Mouse (Mus musculus) neural tube, embryonic 11.5 days (tissue): ENCODE data around the gene Tmcc3. TPM values are rescaled to one million over a fixed set of nuclear protein-coding genes. Genes with fewer than 3 reads are reported as not detected.
A peak's percentile ranks its signal among the peaks of the same experiment; 100 is the strongest.

Source experiments
- ATAC-seq: fragments of 200-750 bp; cut with Nextera tagmentation; 2 replicates; pipeline ENCODE4 v1.8.0; 2017; ENCODE audit warnings: moderate number of reproducible peaks, mild to moderate bottlenecking, moderate TSS enrichment, moderate library complexity; ENCODE audit not compliant: insufficient read depth, low FRiP score, low TSS enrichment
- DNase-seq: peaks from one replicate; pipeline ENCODE4 v3.0.0-alpha.2; 2015; ENCODE audit warnings: low spot score
- H3K27ac ChIP-seq: fragments of 300-500 bp; sonication (generic); 2 replicates; pipeline ENCODE4 v1.5.1; 2014; ENCODE audit warnings: low read depth, mild to moderate bottlenecking, low read length
- H3K27me3 ChIP-seq: fragments of 300-500 bp; sonication (generic); 2 replicates; pipeline ENCODE4 v1.6.1; 2014; ENCODE audit warnings: mild to moderate bottlenecking, low read length, mixed read lengths; ENCODE audit not compliant: control insufficient read depth, insufficient read depth
- H3K36me3 ChIP-seq: fragments of 300-500 bp; sonication (generic); 2 replicates; pipeline ENCODE4 v1.6.1; 2014; ENCODE audit warnings: mild to moderate bottlenecking, low read length, moderate library complexity, mixed read lengths; ENCODE audit not compliant: control insufficient read depth, insufficient read depth
- H3K4me1 ChIP-seq: fragments of 300-500 bp; sonication (generic); 2 replicates; pipeline ENCODE4 v1.6.1; 2014; ENCODE audit warnings: low read length, mixed read lengths; ENCODE audit not compliant: control insufficient read depth, insufficient read depth
- H3K4me2 ChIP-seq: fragments of 300-500 bp; sonication (generic); 2 replicates; pipeline ENCODE4 v1.6.1; 2014; ENCODE audit warnings: low read depth, mild to moderate bottlenecking, moderate library complexity
- H3K4me3 ChIP-seq: fragments of 300-500 bp; sonication (generic); 2 replicates; pipeline ENCODE4 v1.5.1; 2014; ENCODE audit warnings: low read depth, low read length
- H3K9ac ChIP-seq: fragments of 300-500 bp; sonication (generic); 2 replicates; pipeline ENCODE4 v1.6.1; 2014; ENCODE audit warnings: mild to moderate bottlenecking, low read length
- H3K9me3 ChIP-seq: fragments of 300-500 bp; sonication (generic); 2 replicates; pipeline ENCODE4 v1.6.1; 2016; ENCODE audit warnings: low read length; ENCODE audit not compliant: control insufficient read depth
- WGBS: fragments of 180-500 bp; shearing (Covaris S2); extraction: QIAGEN DNeasy Blood & Tissue Kit; methylation state at CpG from one replicate; pipeline ENCODE4 v1.1.7; 2014; 5-methylcytosine and 5-hydroxymethylcytosine counted together
- polyA plus RNA-seq: library from polyadenylated mRNA; unstranded; fragments of >200 nt; fragmentation: Nextera tagmentation; extraction: Ambion mirVana; gene quantifications from 2 replicates; pipeline ENCODE4 v1.2.1, GENCODE M21; 2014

Gene Tmcc3
- polyA plus RNA-seq, 1 experiment from 2014 or later, result 6.1 TPM

DNA sequence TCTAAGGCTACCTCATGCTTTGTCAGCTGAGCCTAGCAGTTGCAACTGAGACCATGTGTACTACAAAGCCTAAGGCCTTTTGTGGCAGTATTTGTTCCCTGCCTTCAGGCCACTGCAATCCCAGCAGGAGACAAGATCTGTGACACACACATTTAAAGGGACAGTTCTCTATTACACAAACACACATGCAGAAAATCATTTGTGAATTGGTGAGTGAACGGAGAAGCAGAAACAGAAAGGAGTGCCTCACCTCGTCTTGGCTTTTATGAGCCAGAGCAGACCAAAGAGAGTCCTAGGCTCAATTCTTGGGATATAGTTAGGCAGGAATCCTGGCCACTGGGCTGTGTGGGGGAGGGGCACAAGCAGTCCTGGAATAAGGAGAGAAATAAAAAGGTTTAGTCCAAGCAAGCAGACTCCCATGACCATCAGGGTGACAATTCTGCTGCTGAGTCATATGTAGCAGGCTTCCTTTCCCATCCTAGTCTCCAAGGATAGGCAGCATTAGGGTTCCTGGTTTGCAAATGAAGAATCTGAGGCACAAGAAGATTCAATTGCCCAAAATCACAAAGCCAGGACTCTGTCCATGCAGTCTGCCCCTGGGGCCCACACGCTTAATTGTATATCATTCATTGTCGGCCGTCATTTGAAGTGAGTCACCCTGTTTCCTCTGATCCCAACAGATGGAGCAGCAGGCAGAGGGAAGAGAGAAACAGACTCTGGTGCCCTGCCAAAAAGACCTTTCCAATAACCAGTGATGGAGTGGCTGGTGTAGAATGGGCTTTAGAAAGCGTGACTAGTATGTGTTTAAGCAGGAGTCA is 16.6 kb upstream of the Tmcc3 start:
- no peak overlapping the region for H3K4me3 ChIP-seq
- H3K27me3 ChIP-seq, result no peaks in the 10 kb centered on the region
- H3K4me2 ChIP-seq, result no peak overlapping the region
- DNase-seq, result peak; percentile 45
- 27% methylated on average over 6 of the region's 6 CpGs for WGBS
- H3K9me3 ChIP-seq, result no peaks in the 10 kb centered on the region
- ATAC-seq, result peak; percentile 65
- H3K9ac ChIP-seq, result no peak overlapping the region; the same call in 1 of the 2 replicates
- H3K27ac ChIP-seq, result no peak overlapping the region; the same call in 1 of the 2 replicates
- peaks cover 9% of the 10 kb centered on the region; the same call in 1 of the 2 replicates for H3K4me1 ChIP-seq
- no peaks in the 10 kb centered on the region for H3K36me3 ChIP-seq

DNA sequence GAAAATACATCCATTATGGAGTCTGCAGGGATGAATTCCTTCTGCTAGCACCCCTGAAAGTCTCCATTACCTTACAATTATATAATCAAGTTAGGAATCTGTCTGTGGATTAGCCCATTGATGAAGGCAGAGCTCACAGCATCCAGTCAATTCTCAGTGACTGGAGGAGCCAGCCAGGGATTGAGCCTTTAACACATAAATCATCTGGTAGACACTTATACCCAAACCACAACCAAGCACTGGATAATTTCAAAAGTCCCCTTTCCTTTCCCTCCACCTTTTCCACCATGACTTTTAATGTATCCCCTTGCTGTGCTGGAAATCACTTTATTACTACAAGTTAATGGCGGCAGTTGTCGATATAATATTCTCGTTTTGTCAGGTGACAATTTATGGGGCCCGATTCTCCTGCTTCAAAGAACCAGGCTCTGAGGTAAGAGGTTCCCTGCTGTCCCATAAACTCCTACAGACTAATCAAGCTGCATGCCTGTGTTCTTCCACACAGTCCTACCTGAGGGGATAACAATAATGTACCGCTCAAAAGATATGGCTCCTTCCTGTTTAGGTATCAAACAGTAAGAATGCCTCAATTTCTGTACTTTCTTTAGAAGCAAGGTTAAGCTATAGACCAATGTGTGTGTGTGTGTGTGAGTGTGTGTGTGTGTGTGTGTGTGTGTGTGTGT is 15.7 kb upstream of the Tmcc3 start:
- WGBS, result 91% methylated on average over 5 of the region's 5 CpGs

DNA sequence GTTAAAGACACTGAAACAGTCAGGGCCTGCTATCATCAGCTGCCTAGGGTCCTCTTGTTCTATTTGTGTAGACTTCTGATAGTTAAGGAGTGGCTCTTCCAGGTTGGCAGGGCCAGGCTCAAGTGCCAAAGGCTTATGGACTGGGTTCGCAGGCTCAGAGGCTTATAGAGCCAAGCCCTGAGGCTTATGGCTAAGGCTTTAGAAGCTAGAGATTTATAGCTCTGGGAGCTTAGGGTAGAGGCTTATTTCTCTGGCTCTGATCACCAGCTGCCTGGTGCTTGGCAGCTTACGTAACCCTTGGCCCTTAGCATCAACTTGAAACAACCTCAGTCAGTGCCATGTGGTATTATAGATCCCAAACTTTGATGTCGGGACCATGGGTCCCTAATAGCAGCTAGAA is 13.3 kb upstream of the Tmcc3 start, which contains the start of gene Gm4792:
Gene Gm4792, minus strand, starts transcription at position 233 of the 400 bp plus-strand sequence.
- Histone ChIP-seq H3K36me3 (no peaks in the 10 kb centered on the region), H3K4me1 (peaks cover 9% of the 10 kb centered on the region; the same call in 1 of the 2 replicates), H3K4me2 (no peak within 1 kb of the TSS), H3K4me3 (no peak within 1 kb of the TSS), H3K9ac (no peak within 1 kb of the TSS), H3K27ac (no peak within 1 kb of the TSS), H3K9me3 (no peaks in the 10 kb centered on the region), H3K27me3 (no peaks in the 10 kb centered on the region)
- DNase-seq (no peak), ATAC-seq (no peak)
- WGBS, result 73% methylated on average over 3 of the region's 3 CpGs

More for the DNA sequence above, 15.7 kb upstream of the Tmcc3 start:
- no peak overlapping the region for H3K27ac ChIP-seq
- no peak overlapping the region for H3K4me2 ChIP-seq
- H3K4me1 ChIP-seq, result peaks cover 9% of the 10 kb centered on the region; the same call in 1 of the 2 replicates
- H3K4me3 ChIP-seq, result no peak overlapping the region
- H3K9me3 ChIP-seq, result no peaks in the 10 kb centered on the region
- H3K9ac ChIP-seq, result no peak overlapping the region
- ATAC-seq (no peak), DNase-seq (no peak)
- H3K36me3 ChIP-seq, result no peaks in the 10 kb centered on the region
- no peaks in the 10 kb centered on the region for H3K27me3 ChIP-seq

DNA sequence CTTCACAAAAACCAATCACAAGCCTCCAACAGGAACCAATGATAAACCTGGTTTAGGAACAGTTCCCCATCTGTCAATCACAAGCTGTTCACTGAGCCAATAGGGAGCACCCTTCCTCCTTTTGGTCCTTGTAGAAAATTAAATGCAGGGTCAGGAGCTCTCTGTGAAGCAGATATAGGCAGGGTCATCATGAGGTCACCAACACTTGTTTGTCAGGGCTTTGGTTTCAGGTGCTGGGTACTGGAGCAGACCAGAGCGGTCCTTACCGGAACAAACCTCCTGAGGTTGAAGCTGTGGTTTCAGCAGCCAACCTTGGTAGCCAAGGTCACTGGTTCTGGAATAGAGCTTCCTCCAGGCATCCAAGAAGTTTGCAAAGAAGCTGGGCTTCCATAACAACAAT is 12.4 kb upstream of the Tmcc3 start:
- Histone ChIP-seq H3K9ac (no peak overlapping the region), H3K36me3 (no peaks in the 10 kb centered on the region), H3K4me1 (peaks cover 9% of the 10 kb centered on the region; the same call in 1 of the 2 replicates), H3K9me3 (no peaks in the 10 kb centered on the region), H3K4me3 (no peak overlapping the region), H3K27ac (no peak overlapping the region), H3K4me2 (no peak overlapping the region), H3K27me3 (no peaks in the 10 kb centered on the region)
- no peak for DNase-seq
- WGBS, result 93% methylated on average over 2 of the region's 2 CpGs
- no peak for ATAC-seq

DNA sequence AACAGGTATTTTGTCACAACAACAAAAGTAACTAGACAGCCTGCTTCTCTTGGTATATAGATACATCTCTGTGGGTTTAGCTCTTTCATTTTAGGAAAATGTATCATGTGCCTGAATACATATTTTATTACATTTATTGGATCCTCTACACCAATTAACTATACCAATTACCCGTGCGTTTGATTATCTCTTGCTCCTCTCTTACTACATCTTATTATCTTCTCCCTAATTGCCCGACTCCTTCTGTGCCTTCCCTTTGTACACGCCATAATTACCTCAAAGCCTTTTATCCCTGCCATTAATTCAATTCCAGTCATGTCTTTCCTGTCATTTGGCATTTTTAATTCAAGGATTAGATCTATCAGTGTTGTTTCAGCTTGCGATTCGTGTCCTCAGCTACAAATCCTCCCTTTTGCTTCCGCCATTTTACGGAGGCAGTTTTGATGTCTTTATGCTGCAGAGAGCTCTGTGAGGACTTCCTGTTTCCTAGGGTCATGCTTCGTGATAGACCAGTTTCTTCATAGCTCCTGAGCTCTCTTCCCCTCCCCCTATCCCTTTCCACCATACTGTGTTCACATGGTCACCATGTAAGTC is 7.6 kb upstream of the Tmcc3 start:
- Histone ChIP-seq H3K4me3 (no peak overlapping the region), H3K9me3 (no peaks in the 10 kb centered on the region), H3K4me1 (no peaks in the 10 kb centered on the region), H3K27me3 (no peaks in the 10 kb centered on the region), H3K9ac (no peak overlapping the region), H3K27ac (no peak overlapping the region), H3K36me3 (no peaks in the 10 kb centered on the region), H3K4me2 (no peak overlapping the region)
- WGBS, result 89% methylated on average over 9 of the region's 9 CpGs
- no peak for ATAC-seq
- no peak for DNase-seq

DNA sequence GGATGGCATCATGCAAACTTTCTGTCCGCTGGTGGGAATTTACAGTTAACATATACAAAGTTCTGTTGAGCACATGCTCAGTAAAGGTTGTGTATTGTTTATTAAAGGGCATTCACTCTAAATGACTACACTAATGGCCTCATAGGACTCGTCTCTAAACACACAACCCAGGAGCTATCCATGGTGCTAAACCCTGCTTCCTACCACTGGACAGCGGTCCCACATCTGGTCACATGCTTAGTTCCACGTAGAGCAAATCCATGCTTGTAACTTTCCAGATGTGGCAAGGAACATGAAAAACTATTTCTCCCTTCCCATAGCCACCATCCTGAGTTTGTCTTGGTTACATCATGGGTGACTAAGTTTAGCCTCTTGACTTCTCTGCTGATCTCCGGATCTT is 6.2 kb upstream of the Tmcc3 start:
- Histone ChIP-seq H3K9ac (no peak overlapping the region), H3K4me3 (no peak overlapping the region), H3K27me3 (no peaks in the 10 kb centered on the region), H3K27ac (no peak overlapping the region), H3K4me2 (no peak overlapping the region), H3K9me3 (no peaks in the 10 kb centered on the region), H3K36me3 (no peaks in the 10 kb centered on the region), H3K4me1 (no peaks in the 10 kb centered on the region)
- ATAC-seq (no peak), DNase-seq (no peak)
- 64% methylated on average over 5 of the region's 5 CpGs for WGBS

DNA sequence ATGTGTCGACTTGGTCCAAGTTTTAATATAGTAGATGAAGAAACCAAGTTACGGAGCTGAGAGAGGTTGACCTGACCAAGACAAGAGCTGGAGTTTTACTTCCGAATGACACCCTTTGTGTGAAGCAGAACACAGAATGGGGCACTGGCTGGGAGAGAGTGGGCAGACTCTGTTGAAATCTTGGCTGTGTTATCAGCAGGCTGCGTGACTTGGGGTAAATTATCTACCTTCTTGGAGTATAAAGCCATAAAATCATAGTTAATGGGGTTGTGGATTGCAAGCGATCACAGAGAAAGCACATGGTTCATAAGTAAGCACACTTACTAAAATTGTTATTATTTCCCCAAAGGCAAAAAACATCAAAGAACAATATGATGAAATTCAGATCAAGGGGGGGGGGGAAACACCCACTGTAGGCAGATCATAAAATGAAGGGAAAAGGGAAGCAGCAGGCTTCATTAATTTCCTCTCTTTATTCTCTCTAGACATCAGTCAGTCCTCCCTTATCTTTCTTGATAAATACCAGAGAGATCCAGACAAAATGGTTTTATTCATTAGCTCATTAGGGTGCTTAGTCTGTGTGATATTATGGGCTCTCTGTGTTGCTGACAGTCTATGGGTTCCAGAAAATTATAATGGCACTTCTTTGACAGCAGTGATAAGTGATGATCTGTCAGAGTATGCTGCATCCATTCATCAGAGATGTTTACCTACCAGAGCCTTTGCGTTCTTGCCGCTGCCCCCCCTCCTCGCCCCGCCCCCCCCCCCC is 1.1 kb upstream of the Tmcc3 start:
- WGBS, result 48% methylated on average over 9 of the region's 9 CpGs
- Histone ChIP-seq H3K9ac (no peak overlapping the region), H3K4me2 (no peak overlapping the region), H3K27me3 (0 out of 2 replicates have a peak, but pooled peaks cover 5% of the 10 kb centered on the region), H3K4me1 (peaks cover 3% of the 10 kb centered on the region; the same call in 1 of the 2 replicates), H3K4me3 (no peak overlapping the region), H3K27ac (no peak overlapping the region), H3K36me3 (no peaks in the 10 kb centered on the region), H3K9me3 (no peaks in the 10 kb centered on the region)
- DNase-seq (no peak), ATAC-seq (no peak)

DNA sequence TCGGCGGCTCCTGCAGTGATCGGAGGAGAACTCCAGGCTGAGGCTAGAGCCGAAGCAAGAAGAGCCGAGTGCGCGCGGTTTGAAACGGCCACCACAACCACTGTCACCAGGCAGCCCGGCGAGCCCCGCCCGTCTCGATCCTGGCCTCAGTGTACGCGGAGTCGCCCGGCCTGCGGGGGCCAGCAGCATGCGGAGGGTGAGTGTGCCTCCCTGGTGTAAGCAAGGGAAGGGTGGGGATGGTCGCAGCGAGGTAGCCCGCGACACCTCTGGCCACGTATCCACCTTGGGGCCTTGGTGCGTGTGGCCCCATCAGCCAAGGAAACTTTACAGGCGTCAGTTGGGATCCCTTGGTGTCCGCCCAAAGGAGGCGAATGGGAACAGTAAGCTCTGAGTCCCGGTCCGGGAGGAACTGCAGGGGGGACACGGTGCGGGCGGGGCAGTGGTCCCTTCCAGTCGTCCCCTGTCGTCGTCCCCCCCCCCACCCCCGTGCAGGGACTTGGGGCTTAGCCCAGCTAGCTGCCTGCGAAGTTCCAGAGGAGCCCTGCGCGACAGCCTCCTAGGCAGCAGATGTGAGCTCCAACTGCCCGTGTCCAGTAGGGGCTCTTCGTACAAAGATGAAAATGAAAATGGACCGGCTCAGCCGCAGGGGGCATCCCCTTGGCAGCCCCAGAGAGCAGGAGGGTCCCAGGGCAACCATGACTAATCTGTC is 412 bp downstream of the Tmcc3 start:
- peak; percentile 69 for ATAC-seq
- peak; percentile 57 for DNase-seq
- H3K36me3 ChIP-seq, result no peaks in the 10 kb centered on the region
- peaks cover 3% of the 10 kb centered on the region; the same call in 1 of the 2 replicates for H3K4me1 ChIP-seq
- H3K27me3 ChIP-seq, result 0 out of 2 replicates have a peak, but pooled peaks cover 5% of the 10 kb centered on the region
- H3K9me3 ChIP-seq, result no peaks in the 10 kb centered on the region
- H3K4me3 ChIP-seq, result peak overlapping the region; percentile 45
- H3K9ac ChIP-seq, result peak overlapping the region; percentile 57
- no peak overlapping the region for H3K27ac ChIP-seq
- WGBS, result under 1% methylated on average over 45 of the region's 45 CpGs
- H3K4me2 ChIP-seq, result peak overlapping the region; percentile 95
